Mouse (Mus musculus) CH12.LX (cell line): ENCODE results near the gene G6pc. TPM values are rescaled to one million over a fixed set of nuclear protein-coding genes. Genes with fewer than 3 reads are reported as not detected.
"Not testable (repeated sequence)": the region's sequence is repeated elsewhere in the genome, so short reads cannot be mapped to it uniquely, and the experiment has no call there.

Experiments used
- DNase-seq: peaks from one replicate; pipeline ENCODE4 v3.0.0-alpha.2; 2013; ENCODE audit errors: extremely low read depth
- H3K27ac ChIP-seq: 2 replicates; pipeline ENCODE4 v1.5.1; 2012; ENCODE audit warnings: low read depth, mild to moderate bottlenecking, control low read depth, moderate library complexity; ENCODE audit not compliant: insufficient read depth
- H3K27me3 ChIP-seq: replicated peaks from 2 replicates; pipeline ENCODE3; 2012; ENCODE audit warnings: inconsistent platforms
- H3K36me3 ChIP-seq, 2 experiments: replicated peaks in 1 of 2; 2 replicates each; pipeline versions ENCODE3 to v1.6.1; 2012; ENCODE audit warnings: inconsistent platforms in 1 of 2, low read length in 1 of 2, mild to moderate bottlenecking in 1 of 2, mixed read lengths in 1 of 2, moderate library complexity in 1 of 2; ENCODE audit not compliant: control insufficient read depth in 1 of 2, insufficient read depth in 1 of 2
- H3K4me1 ChIP-seq, 2 experiments: 2 replicates each; pipeline ENCODE4 v1.6.1; 2012; ENCODE audit warnings: inconsistent platforms in 1 of 2, moderate library complexity in 1 of 2; ENCODE audit not compliant: insufficient read depth in 2 of 2, control insufficient read depth in 1 of 2
- H3K4me2 ChIP-seq: 2 replicates; pipeline ENCODE4 v1.6.1; 2012; ENCODE audit warnings: low read depth, mild to moderate bottlenecking, control low read depth; ENCODE audit not compliant: poor library complexity, insufficient read depth, severe bottlenecking
- H3K4me3 ChIP-seq, 3 experiments: fragments of 150-350 bp in 1 of 3; sonication (generic) in 1 of 3; replicated peaks in 1 of 3; 2 replicates each; pipeline versions ENCODE3 to v1.5.1; 2011 to 2012; ENCODE audit warnings: low read depth in 2 of 3, low read length in 2 of 3, mild to moderate bottlenecking in 2 of 3, moderate library complexity in 2 of 3, control low read depth in 1 of 3, improper control_type of control experiment in 1 of 3, inconsistent platforms in 1 of 3, mixed read lengths in 1 of 3; ENCODE audit not compliant: poor library complexity in 1 of 3
- H3K79me2 ChIP-seq: replicated peaks from 2 replicates; pipeline ENCODE4 v1.6.1; 2012; ENCODE audit warnings: mild to moderate bottlenecking, moderate library complexity; ENCODE audit not compliant: control insufficient read depth, poor library complexity, insufficient read depth, severe bottlenecking; ENCODE audit errors: extremely low read depth
- H3K9ac ChIP-seq: 2 replicates; pipeline ENCODE4 v1.6.1; 2012; ENCODE audit warnings: low read depth, mild to moderate bottlenecking, control low read depth, moderate library complexity; ENCODE audit not compliant: insufficient read depth
- H3K9me3 ChIP-seq: replicated peaks from 2 replicates; pipeline ENCODE3; 2012; ENCODE audit warnings: low read length, inconsistent platforms, mixed read lengths
- E2F4 ChIP-seq: IDR thresholded peaks from 2 replicates; pipeline ENCODE4 v1.6.1; 2011; ENCODE audit warnings: low read depth, low read length, improper control_type of control experiment; ENCODE audit not compliant: insufficient replicate concordance
- ETS1 ChIP-seq: conservative IDR thresholded peaks from 2 replicates; pipeline ENCODE4 v1.6.1; 2012; ENCODE audit warnings: low read depth, mild to moderate bottlenecking, inconsistent platforms, low read length, improper control_type of control experiment, moderate library complexity
- HCFC1 ChIP-seq: IDR thresholded peaks from 2 replicates; pipeline ENCODE4 v1.6.1; 2012; ENCODE audit warnings: low read depth, mild to moderate bottlenecking, inconsistent platforms, low read length, improper control_type of control experiment
- IRF4 ChIP-seq: IDR thresholded peaks from 2 replicates; pipeline ENCODE4 v1.6.1; 2014; ENCODE audit warnings: low read depth, mild to moderate bottlenecking, inconsistent platforms, low read length, improper control_type of control experiment
- JUN ChIP-seq: IDR thresholded peaks from 2 replicates; pipeline ENCODE4 v1.6.1; 2011; ENCODE audit warnings: low read depth, mild to moderate bottlenecking, low read length, improper control_type of control experiment, moderate library complexity; ENCODE audit not compliant: insufficient read depth
- KAT2A ChIP-seq: IDR thresholded peaks from 2 replicates; pipeline ENCODE4 v1.6.1; 2012; ENCODE audit warnings: low read length, improper control_type of control experiment, inconsistent platforms; ENCODE audit not compliant: insufficient replicate concordance
- MAFK ChIP-seq: IDR thresholded peaks from 2 replicates; pipeline ENCODE4 v1.6.1; 2011; ENCODE audit warnings: low read length, improper control_type of control experiment; ENCODE audit not compliant: insufficient replicate concordance
- MAZ ChIP-seq: IDR thresholded peaks from 2 replicates; pipeline ENCODE4 v1.6.1; 2012; ENCODE audit warnings: low read depth, mild to moderate bottlenecking, inconsistent platforms, low read length, improper control_type of control experiment, moderate library complexity
- MXI1 ChIP-seq: IDR thresholded peaks from 2 replicates; pipeline ENCODE4 v1.6.1; 2011; ENCODE audit warnings: mild to moderate bottlenecking, low read depth, low read length, improper control_type of control experiment
- MYC ChIP-seq: IDR thresholded peaks from 2 replicates; pipeline ENCODE4 v1.6.1; 2011; ENCODE audit warnings: low read depth, mild to moderate bottlenecking, improper control_type of control experiment, low read length
- NELFE ChIP-seq: IDR thresholded peaks from 2 replicates; pipeline ENCODE4 v1.6.1; 2011; ENCODE audit warnings: low read depth, low read length, improper control_type of control experiment
- POLR2A ChIP-seq: IDR thresholded peaks from 2 replicates; pipeline ENCODE4 v1.6.1; 2011; ENCODE audit warnings: low read depth, mild to moderate bottlenecking, improper control_type of control experiment, low read length
- POLR2AphosphoS2 ChIP-seq: IDR thresholded peaks from 2 replicates; pipeline ENCODE4 v1.6.1; 2011; ENCODE audit warnings: low read depth, low read length, improper control_type of control experiment
- RCOR1 ChIP-seq: conservative IDR thresholded peaks from 2 replicates; pipeline ENCODE4 v1.6.1; 2012; ENCODE audit warnings: low read depth, mild to moderate bottlenecking, inconsistent platforms, low read length, improper control_type of control experiment
- SIN3A ChIP-seq: IDR thresholded peaks from 2 replicates; pipeline ENCODE4 v1.6.1; 2012; ENCODE audit warnings: low read length, improper control_type of control experiment, inconsistent platforms
- SMC3 ChIP-seq: IDR thresholded peaks from 2 replicates; pipeline ENCODE4 v1.6.1; 2011; ENCODE audit warnings: low read depth, low read length, improper control_type of control experiment
- TBP ChIP-seq: conservative IDR thresholded peaks from 2 replicates; pipeline ENCODE4 v1.6.1; 2011; ENCODE audit warnings: low read depth, low read length, improper control_type of control experiment
- UBTF ChIP-seq: IDR thresholded peaks from 2 replicates; pipeline ENCODE4 v1.6.1; 2012; ENCODE audit warnings: low read depth, mild to moderate bottlenecking, inconsistent platforms, low read length, improper control_type of control experiment, moderate library complexity
- USF1 ChIP-seq: IDR thresholded peaks from 2 replicates; pipeline ENCODE4 v1.6.1; 2014; ENCODE audit warnings: low read depth, mild to moderate bottlenecking, inconsistent platforms, low read length, improper control_type of control experiment
- USF2 ChIP-seq: conservative IDR thresholded peaks from 2 replicates; pipeline ENCODE4 v1.6.1; 2011; ENCODE audit warnings: low read depth, low read length, improper control_type of control experiment
- ZC3H11A ChIP-seq: IDR thresholded peaks from 2 replicates; pipeline ENCODE4 v1.6.1; 2012; ENCODE audit warnings: low read depth, mild to moderate bottlenecking, inconsistent platforms, low read length, improper control_type of control experiment
- ZMIZ1 ChIP-seq: IDR thresholded peaks from 2 replicates; pipeline ENCODE4 v1.6.1; 2012; ENCODE audit warnings: low read depth, mild to moderate bottlenecking, inconsistent platforms, low read length, improper control_type of control experiment
- dilution Hi-C: fragments of 300-500 bp; cut with MboI; formaldehyde crosslinking; loops from 2 replicates; pipeline ENCODE4 v1.14.3; 2020; ENCODE audit warnings: low sequenced_read_pairs; ENCODE audit not compliant: extremely low pct_unique_long_range_greater_than_20kb, extremely low pct_ligation_motif_present
- in situ Hi-C: fragments of 300-500 bp; cut with MboI; formaldehyde crosslinking; loops from 3 replicates; pipeline ENCODE4 v1.14.3; 2019; ENCODE audit warnings: low sequenced_read_pairs, low pct_ligation_motif_present, low pct_unique_long_range_greater_than_20kb, mixed read lengths
- polyA plus RNA-seq: library from polyadenylated mRNA; unstranded; fragments of >175 nt; gene quantifications from 2 replicates; pipeline ENCODE4 v1.2.1, GENCODE M21; 2012; ENCODE audit warnings: low read depth; ENCODE audit not compliant: insufficient read length
- total RNA-seq, 2 experiments: library from RNA; depleted of rRNA; stranded (reverse); fragments of 300-350 nt in 1 of 2; fragments of >200 nt in 1 of 2; gene quantifications; 2 replicates each; pipeline ENCODE4 v1.2.3; 2012 to 2014

G6pc gene
- total and polyA plus RNA-seq, 3 experiments: 0.08 TPM; not detected in 2

DNA sequence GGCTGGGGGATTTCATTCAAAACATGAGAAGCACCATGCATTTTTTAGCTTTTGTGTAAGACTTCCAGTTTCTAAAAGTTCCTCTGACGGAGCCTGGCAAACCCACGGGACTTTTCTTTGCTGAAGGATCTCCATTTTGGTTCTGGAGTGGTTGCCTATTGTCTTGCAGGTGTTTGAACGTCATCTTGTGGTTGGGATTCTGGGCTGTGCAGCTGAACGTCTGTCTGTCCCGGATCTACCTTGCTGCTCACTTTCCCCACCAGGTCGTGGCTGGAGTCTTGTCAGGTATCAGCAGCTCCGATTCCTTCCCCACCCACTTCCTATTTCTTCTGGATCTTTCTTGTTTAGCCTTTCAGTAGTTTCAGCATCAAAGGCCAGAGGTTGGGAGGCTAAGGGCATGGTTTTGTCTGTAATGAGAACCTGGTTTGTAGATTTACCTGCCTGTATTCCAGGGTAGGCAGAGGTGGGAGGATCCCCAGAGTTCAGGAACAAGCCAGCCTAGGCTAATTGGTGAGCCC lies 7.1 kb downstream of the G6pc start (continued):
- TF ChIP-seq MYC: 0 out of 2 replicates have a peak, but pooled peaks have one; percentile 8
- TF ChIP-seq SIN3A: peak; percentile 43; the same call in 1 of the 2 replicates
- TF ChIP-seq IRF4: peak; percentile 41; the same call in 1 of the 2 replicates
- 0 out of 2 replicates have a peak, but pooled peaks have one; percentile 30 for TF ChIP-seq ZMIZ1

- H3K79me2 ChIP-seq, H3K4me3 ChIP-seq, DNase-seq, H3K4me2 ChIP-seq, H3K36me3 ChIP-seq, H3K9me3 ChIP-seq, H3K9ac ChIP-seq, H3K27ac ChIP-seq, H3K27me3 ChIP-seq, in situ Hi-C loops, dilution Hi-C loops: not testable (repeated sequence)
- H3K4me1 ChIP-seq: peaks cover 15 to 27% of the 10 kb centered on the region in 2 experiments
Measured at GRCm38 (mm10) chr11:101378196-101378595, 10.8 kb downstream of the G6pc start.

DNA sequence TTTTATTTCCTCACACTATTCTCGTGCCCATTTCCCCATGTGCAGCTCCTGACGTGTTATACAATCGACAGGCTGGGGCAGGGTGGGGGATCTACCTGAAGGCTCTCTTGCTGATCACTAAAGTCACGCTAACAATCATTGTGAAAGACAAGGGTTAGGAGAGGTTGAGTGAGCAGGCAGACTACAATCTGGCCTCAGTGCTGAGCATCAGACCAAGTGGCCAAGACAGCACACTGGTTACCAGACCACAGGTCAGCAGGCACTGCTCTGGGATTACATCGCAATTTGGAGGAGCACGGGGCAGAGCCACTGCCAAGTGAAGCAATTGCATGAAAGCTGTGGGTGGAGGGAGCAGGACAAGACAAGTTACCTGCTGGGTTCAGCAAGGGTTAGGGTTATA lies 11.6 kb downstream of the G6pc start:
- in situ Hi-C loops: no loop called here

GRCm38 (mm10) chr11:101381817-101382216 lies 14.5 kb downstream of the G6pc start:
- in situ Hi-C loops: no loop called here
- no peak overlapping the region for H3K27ac ChIP-seq
- no peak overlapping the region for H3K4me2 ChIP-seq
- H3K36me3 ChIP-seq: no peaks in the 10 kb centered on the region
- H3K9ac ChIP-seq: no peak overlapping the region
- DNase-seq: no peak
- H3K79me2 ChIP-seq: no peaks in the 10 kb centered on the region
- H3K27me3 ChIP-seq: no peaks in the 10 kb centered on the region
- no peak for TF ChIP-seq MAZ
- no peak for TF ChIP-seq ZMIZ1
- TF ChIP-seq USF2: no peak
- no peak for TF ChIP-seq IRF4
- no peak for TF ChIP-seq KAT2A
- no peak for TF ChIP-seq MAFK
- H3K4me1 ChIP-seq: peaks cover 0 to 5% of the 10 kb centered on the region in 2 experiments; a peak in 1 of 4 replicates
- no peaks in the 10 kb centered on the region for H3K9me3 ChIP-seq
- dilution Hi-C loops: no loop called here
- H3K4me3 ChIP-seq: no peak overlapping the region

More for the DNA sequence above, 11.6 kb downstream of the G6pc start:
- DNase-seq: no peak
- Histone ChIP-seq H3K9ac (no peak overlapping the region), H3K4me2 (no peak overlapping the region), H3K27me3 (no peaks in the 10 kb centered on the region), H3K4me3 (no peak overlapping the region)
- TF ChIP-seq RCOR1: no peak
- no peak for TF ChIP-seq MXI1
- no peak for TF ChIP-seq USF2
- no peak for TF ChIP-seq ETS1
- no peak for TF ChIP-seq USF1
- TF ChIP-seq IRF4: no peak
- TF ChIP-seq NELFE: no peak
- no peak for TF ChIP-seq JUN
- no peak for TF ChIP-seq ZC3H11A
- no peak for TF ChIP-seq POLR2A
- TF ChIP-seq HCFC1: no peak
- no peak for TF ChIP-seq POLR2AphosphoS2
- no peak for TF ChIP-seq KAT2A
- TF ChIP-seq E2F4: no peak
- TF ChIP-seq UBTF: no peak
- no peak for TF ChIP-seq SMC3
- no peak for TF ChIP-seq TBP
- TF ChIP-seq, all 38 proteins: peak for 0
- Histone ChIP-seq H3K79me2 (no peaks in the 10 kb centered on the region), H3K36me3 (no peaks in the 10 kb centered on the region), H3K4me1 (peaks cover 12 to 24% of the 10 kb centered on the region in 2 experiments), H3K9me3 (no peaks in the 10 kb centered on the region), H3K27ac (no peak overlapping the region)
- dilution Hi-C loops: no loop called here
